Mouse (Mus musculus): ENCODE measurements at regions not wholly inside any gene's neighbourhood (a gene's known extent, or its start where the extent isn't known, plus 50 kb on each side); places are given as distances from the start of the nearest gene placed in this dataset.

GRCm38 (mm10) chr1:73074525-73074924 is 58.8 kb upstream of the Tnp1 start:
- TF ChIP-seq E2F4 (IDR thresholded peaks at IDR 0.05; ENCODE audit: borderline replicate concordance, low read depth, low read length) (no peak), CTCF (IDR thresholded peaks at IDR 0.05 in 2 of 3, conservative IDR thresholded peaks at IDR 0.05 in 1 of 3; ENCODE audit: control insufficient read depth in 1 of 3, insufficient read depth in 1 of 3, low read depth in 2 of 3, low read length in 3 of 3, poor library complexity in 1 of 3, severe bottlenecking in 1 of 3) (no peak), JUND (IDR thresholded peaks at IDR 0.05; ENCODE audit: low read depth, low read length) (no peak), TCF12 (IDR thresholded peaks at IDR 0.05; ENCODE audit: low read depth, low read length) (no peak), SIN3A (IDR thresholded peaks at IDR 0.05; ENCODE audit: low read length) (no peak), POLR2AphosphoS5 (IDR thresholded peaks at IDR 0.05; ENCODE audit: borderline replicate concordance, low read depth, low read length) (no peak), POLR2A (IDR thresholded peaks at IDR 0.05; ENCODE audit: control insufficient read depth in 1 of 2, insufficient read depth in 1 of 2, low read depth in 1 of 2, low read length in 2 of 2, poor library complexity in 1 of 2) (no peak)
